Mouse (Mus musculus) liver, postnatal 0 days (tissue): ENCODE results near the gene Camkk2.

Experiments
- CTCF ChIP-seq: sonication (generic); IDR thresholded peaks from 2 replicates; pipeline ENCODE4 v1.5.1; 2016; ENCODE audit warnings: antibody characterized with exemption, low read depth
- EP300 ChIP-seq: IDR thresholded peaks from 2 replicates; pipeline ENCODE4 v1.6.1; 2016; ENCODE audit warnings: antibody characterized with exemption, low read depth, mild to moderate bottlenecking

GRCm38 (mm10) chr5:122725453-122725852, 53.8 kb downstream of the Camkk2 start:
- TF ChIP-seq EP300, result no peak
- no peak for TF ChIP-seq CTCF
